Mouse (Mus musculus) cerebellum, adult 2 months (tissue): ENCODE results near the gene Aif1l.

Experiments used
- CTCF ChIP-seq: fragments of 200-500 bp; IDR thresholded peaks from 2 replicates; pipeline ENCODE4 v1.5.1; 2011; ENCODE audit warnings: low read depth, mild to moderate bottlenecking, control low read depth, low read length, moderate library complexity, borderline replicate concordance; ENCODE audit not compliant: insufficient read depth
- POLR2A ChIP-seq: fragments of 200-500 bp; IDR thresholded peaks from 2 replicates; pipeline ENCODE4 v1.6.1; 2011; ENCODE audit warnings: low read length, control low read depth, borderline replicate concordance; ENCODE audit not compliant: insufficient read depth

DNA sequence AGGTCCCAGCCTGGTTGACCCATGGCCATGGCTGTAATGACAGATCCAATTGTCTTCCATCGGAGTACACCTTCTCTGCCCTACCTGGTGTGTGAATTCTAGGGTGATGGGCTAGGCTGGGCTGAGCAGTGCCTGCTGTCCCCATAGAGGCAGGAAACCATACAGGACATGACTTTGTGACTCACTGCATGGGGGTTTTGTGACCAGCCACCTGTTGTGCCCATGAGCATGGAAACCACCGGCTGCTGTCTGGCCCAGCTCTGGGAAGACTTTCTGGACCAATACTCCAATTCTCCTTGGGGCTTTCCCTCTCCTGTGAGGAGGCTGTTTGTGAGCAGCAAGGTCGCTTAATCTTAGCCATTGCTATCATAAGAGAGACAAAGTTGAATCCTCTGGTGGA lies 2.8 kb downstream of the Aif1l start:
- TF ChIP-seq POLR2A (no peak), CTCF (no peak)
